Mouse (Mus musculus) heart, adult 2 months (tissue): ENCODE results near the gene Dusp6.

Experiments
- CTCF ChIP-seq: fragments of 200-600 bp; IDR thresholded peaks from 2 replicates; pipeline ENCODE4 v1.8.1; 2022; ENCODE audit warnings: antibody characterized with exemption, mild to moderate bottlenecking, moderate library complexity
- EP300 ChIP-seq: fragments of 200-500 bp; IDR thresholded peaks from 2 replicates; pipeline ENCODE4 v1.6.1; 2011; ENCODE audit warnings: low read depth, low read length, control low read depth; ENCODE audit not compliant: insufficient read depth
- POLR2A ChIP-seq: fragments of 200-500 bp; IDR thresholded peaks from 2 replicates; pipeline ENCODE4 v1.6.1; 2011; ENCODE audit warnings: mild to moderate bottlenecking, low read depth, low read length, control low read depth; ENCODE audit not compliant: insufficient read depth

DNA sequence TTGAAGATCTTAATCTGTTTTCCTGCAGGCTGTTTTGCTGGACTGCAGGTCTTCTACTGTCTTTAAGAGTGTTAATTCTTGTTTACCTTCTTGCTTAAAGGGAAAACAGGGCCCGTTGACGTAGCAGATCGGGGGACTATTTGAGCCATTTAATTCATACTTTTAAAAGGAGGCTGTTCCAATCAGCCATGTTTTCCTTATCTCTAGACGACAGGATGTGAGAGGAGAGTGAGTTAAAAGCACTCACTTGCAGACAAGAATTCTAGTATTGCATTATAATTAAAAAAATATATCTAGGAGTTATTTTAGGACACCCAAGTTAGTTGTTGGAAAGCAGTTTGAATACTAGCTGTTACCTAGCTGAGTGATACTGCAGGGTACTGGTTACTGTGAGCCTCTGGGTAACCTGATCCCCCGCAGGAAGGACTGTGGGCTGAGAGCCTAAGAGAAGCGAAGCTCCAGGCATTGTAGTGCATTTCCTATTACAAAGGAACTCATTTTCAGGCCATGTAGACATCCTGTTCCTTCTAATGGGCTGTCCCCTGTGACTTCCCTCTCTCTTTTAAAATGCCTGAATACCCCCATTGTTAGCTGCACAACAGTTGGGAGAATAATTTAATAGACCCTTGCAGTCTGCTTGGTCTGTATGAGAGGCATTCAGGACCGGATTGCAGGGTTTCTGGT lies 2.1 kb downstream of the Dusp6 start:
- TF ChIP-seq EP300 (0 out of 2 replicates have a peak, but pooled peaks have one; percentile 81), POLR2A (peak; percentile 57), CTCF (no peak)
